Mouse (Mus musculus): ENCODE measurements at regions not wholly inside any gene's neighbourhood (a gene's known extent, or its start where the extent isn't known, plus 50 kb on each side); places are given as distances from the start of the nearest gene placed in this dataset.

GRCm38 (mm10) chr3:148424089-148424488 lies 566.3 kb downstream of the Adgrl2 start:
- TF ChIP-seq POLR2A (IDR thresholded peaks at IDR 0.05; ENCODE audit: borderline replicate concordance, low read depth, low read length) (no peak), CTCF (IDR thresholded peaks at IDR 0.05; ENCODE audit: low read depth, low read length) (no peak)
